Mouse (Mus musculus) bone marrow, adult 2 months (tissue): ENCODE measurements around the gene Ephb2. TPM values are rescaled to one million over a fixed set of nuclear protein-coding genes. Genes with fewer than 3 reads are reported as not detected.

ENCODE experiments used
- H3K27ac ChIP-seq: fragments of 200-500 bp; 2 replicates; pipeline ENCODE4 v1.5.1; 2012; ENCODE audit warnings: low read depth, mild to moderate bottlenecking, control low read depth, inconsistent platforms, low read length; ENCODE audit not compliant: control insufficient read depth, poor library complexity, insufficient read depth
- H3K4me1 ChIP-seq: fragments of 200-500 bp; 2 replicates; pipeline ENCODE4 v1.6.1; 2011; ENCODE audit warnings: low read length; ENCODE audit not compliant: control insufficient read depth, insufficient read depth
- H3K4me3 ChIP-seq: fragments of 200-500 bp; replicated peaks from 2 replicates; pipeline ENCODE3; 2011; ENCODE audit warnings: mild to moderate bottlenecking, low read depth, low read length, control low read depth; ENCODE audit not compliant: control insufficient read depth
- CTCF ChIP-seq: fragments of 200-500 bp; IDR thresholded peaks from 2 replicates; pipeline ENCODE4 v1.5.1; 2011; ENCODE audit warnings: low read length, control low read depth; ENCODE audit not compliant: control insufficient read depth, insufficient read depth
- POLR2A ChIP-seq: fragments of 200-500 bp; IDR thresholded peaks from 2 replicates; pipeline ENCODE4 v1.6.1; 2011; ENCODE audit warnings: low read depth, mild to moderate bottlenecking, control low read depth, low read length, borderline replicate concordance; ENCODE audit not compliant: control insufficient read depth
- WGBS: fragments of 180-500 bp; shearing (Covaris S2); methylation state at CpG from one replicate; pipeline ENCODE4 v1.1.7; 2018; 5-methylcytosine and 5-hydroxymethylcytosine counted together
- polyA plus RNA-seq: library from polyadenylated mRNA; stranded (reverse); fragments of >200 nt; gene quantifications from 2 replicates; pipeline ENCODE4 v1.2.4, GENCODE M21; 2011; ENCODE audit warnings: low replicate concordance; ENCODE audit not compliant: missing spikeins, insufficient read depth, insufficient read length

Gene Ephb2
- polyA plus RNA-seq, 1 experiment: 5.1 TPM

GRCm38 (mm10) chr4:136598268-136598876, 237.4 kb downstream of the Ephb2 start:
- Histone ChIP-seq H3K4me1 (no peaks in the 10 kb centered on the region; the same call in 1 of the 2 replicates), H3K27ac (no peak overlapping the region), H3K4me3 (no peak overlapping the region)
- TF ChIP-seq POLR2A (no peak), CTCF (no peak)
- 73% methylated on average over 7 of the region's 7 CpGs for WGBS

Other genes with a start within 250 kb of the Ephb2 start
- 21.5 and 26.4 TPM in 2 replicates for gene Kdm1a, start 233.3 kb downstream of the Ephb2 start, polyA plus RNA-seq
- gene Tex46, start 225.6 kb downstream of the Ephb2 start, polyA plus RNA-seq: not detected in 2 replicates
- gene Lactbl1, start 213.4 kb downstream of the Ephb2 start, polyA plus RNA-seq: not detected in 2 replicates
- gene C1qb, start 50.2 kb upstream of the Ephb2 start, polyA plus RNA-seq: 47.9 and 77.8 TPM in 2 replicates
- 45.0 and 70.3 TPM in 2 replicates for gene C1qc, start 57.1 kb upstream of the Ephb2 start, polyA plus RNA-seq
- 136 and 239 TPM in 2 replicates for gene C1qa, start 62.8 kb upstream of the Ephb2 start, polyA plus RNA-seq
- gene Epha8, start 120.8 kb upstream of the Ephb2 start, polyA plus RNA-seq: not detected in 2 replicates
- 3.0 and 6.1 TPM in 2 replicates for gene Zbtb40, start 212.8 kb upstream of the Ephb2 start, polyA plus RNA-seq